Mouse (Mus musculus) right cerebral cortex, postnatal 14 days (tissue): ENCODE measurements around the gene Gtse1.
"Not testable (repeated sequence)": the region's sequence is repeated elsewhere in the genome, so short reads cannot be mapped to it uniquely, and the experiment has no call there.

Experiments used
- DNase-seq: peaks from one replicate; pipeline ENCODE4 v3.0.0; 2022

Gene Gtse1

DNA sequence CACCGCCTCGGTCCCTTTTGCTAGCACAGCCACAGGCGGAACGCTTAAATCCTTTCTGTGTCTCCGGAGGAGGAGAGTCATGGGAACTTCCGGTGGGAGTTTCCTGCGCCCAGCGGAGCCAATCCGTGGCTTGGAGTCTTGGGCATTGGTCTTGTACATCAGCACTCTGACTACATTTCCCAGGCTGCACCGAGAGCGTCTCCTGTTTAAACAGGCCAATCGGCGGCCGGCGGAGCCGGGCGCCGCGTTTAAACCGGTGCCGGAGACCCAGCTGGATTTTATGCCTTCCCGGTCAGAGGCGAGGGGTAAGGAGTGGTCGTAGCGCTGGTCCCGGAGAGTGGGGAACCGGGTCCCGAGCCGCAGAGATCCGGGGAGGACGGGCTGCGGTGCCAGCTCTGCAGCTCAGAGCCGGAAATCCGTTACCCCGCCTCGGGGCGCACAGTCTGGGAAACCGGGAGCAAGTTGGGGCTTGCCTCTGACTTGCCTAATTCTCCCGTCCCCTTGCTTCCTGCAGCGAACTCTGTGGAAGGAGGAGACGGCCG, at the start of gene Gtse1:
Gtse1 (plus strand) TSS at position 256 of the 542 bp plus-strand sequence.
- DNase-seq = peak; percentile 92

DNA sequence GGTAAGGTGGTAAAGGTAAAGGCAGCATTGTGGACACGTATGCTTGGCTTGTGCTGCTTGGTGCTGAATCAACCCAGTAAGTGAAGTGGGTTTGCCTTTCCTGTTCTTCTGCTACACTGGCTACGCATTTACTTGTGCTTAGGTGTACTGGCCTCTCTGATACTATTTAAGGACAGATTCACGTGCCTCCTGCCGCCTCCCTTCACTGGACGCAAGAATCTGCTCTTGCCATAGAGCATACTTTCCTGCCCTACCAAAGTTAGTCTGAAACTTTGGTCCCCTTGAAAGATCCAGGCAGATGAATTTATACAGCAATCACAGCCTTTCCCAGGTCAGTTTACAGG, 49.1 kb upstream of the Gtse1 start:
- no peak for DNase-seq

DNA sequence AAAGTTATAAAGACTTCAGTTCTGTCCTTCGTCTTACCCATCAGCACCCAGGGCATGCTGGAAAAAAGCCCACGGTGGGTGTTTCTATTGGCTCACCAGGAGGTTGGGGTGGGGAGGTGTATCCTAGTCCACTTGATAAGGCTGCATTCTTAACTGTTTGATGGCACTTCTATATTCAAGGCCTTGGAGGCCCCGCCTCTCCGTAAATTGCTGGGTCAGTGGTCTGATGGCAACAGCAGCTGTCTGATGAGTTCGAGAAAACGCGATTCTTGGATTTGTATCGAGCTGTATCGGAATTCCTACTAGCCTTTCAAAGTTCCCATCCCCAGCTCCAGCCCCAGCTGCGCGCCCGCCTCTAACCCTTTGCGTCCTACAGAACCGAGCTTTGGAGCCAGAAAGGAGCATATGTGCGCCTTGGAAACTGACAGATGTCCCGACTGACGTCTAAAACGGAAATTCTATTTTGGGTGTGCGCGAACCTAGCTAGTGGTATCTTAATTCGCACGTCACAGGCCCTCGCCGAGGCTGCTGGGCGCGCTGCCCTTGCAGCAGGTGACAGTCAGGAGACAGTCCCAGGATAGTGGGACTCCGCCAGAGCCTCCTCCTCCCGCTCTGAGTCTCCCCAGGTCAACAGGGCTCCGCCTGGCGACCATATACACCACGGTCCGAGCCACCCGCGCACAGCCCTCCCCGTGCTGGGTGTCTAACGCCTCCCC, 48.6 kb upstream of the Gtse1 start:
- DNase-seq = peak; percentile 63

DNA sequence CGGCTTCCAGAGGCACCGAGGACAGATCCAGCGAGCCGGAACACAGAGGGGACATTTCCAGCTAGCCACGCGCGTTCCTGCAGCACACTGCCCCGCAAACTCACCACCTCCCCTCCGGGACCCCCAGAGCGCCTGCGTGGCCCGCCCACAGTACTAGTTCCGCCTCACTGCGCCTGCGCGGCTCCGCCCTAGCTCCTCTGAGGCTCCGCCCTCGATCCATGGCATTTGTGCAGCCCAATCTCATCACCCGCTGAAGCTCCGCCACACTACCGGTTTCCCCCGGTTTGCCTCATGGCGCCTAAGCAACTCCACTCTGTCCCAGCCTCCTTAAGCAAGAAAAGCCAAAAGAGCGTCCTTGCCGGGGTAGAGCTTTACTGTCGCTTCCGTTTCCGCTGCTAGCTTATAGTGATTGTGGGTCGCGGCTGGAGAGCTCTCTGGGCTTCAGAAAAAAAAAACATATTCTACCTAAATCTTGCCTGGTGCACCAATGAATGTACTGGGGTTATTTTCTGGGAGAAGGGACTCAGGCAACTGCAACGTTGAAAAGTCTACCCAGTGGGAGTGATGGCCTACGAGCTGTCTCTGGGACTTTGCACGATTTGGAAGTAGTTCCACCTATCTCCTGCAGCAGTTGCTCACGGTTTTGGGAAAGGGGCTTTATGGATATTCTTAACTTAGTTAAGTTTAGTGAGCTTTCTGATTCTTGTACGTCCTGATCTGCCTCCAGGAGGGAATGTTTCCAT, 47.8 kb upstream of the Gtse1 start, which contains the start of gene Cdpf1:
Cdpf1 (minus strand) TSS at position 163 of the 743 bp plus-strand sequence.
- DNase-seq = peak; percentile 100

DNA sequence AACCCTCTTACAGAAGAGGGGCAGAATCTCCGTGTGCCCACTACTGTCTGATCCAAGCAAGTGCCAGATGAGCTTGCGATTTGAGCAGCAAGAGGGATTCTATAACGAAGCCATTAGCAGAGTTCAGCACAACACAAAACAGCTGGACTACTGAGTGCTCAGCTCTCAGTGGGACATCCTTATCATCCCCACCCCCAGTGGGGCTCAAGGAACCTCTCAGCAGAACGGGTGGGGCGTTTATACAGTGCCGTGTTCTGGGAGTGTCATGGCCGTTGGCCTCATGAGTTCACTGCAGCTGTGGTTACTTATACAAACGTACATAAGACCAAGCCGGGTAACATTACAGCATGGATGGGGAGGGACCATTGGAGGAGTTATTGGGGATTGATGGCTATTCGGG, 46.1 kb upstream of the Gtse1 start:
- no peak for DNase-seq

DNA sequence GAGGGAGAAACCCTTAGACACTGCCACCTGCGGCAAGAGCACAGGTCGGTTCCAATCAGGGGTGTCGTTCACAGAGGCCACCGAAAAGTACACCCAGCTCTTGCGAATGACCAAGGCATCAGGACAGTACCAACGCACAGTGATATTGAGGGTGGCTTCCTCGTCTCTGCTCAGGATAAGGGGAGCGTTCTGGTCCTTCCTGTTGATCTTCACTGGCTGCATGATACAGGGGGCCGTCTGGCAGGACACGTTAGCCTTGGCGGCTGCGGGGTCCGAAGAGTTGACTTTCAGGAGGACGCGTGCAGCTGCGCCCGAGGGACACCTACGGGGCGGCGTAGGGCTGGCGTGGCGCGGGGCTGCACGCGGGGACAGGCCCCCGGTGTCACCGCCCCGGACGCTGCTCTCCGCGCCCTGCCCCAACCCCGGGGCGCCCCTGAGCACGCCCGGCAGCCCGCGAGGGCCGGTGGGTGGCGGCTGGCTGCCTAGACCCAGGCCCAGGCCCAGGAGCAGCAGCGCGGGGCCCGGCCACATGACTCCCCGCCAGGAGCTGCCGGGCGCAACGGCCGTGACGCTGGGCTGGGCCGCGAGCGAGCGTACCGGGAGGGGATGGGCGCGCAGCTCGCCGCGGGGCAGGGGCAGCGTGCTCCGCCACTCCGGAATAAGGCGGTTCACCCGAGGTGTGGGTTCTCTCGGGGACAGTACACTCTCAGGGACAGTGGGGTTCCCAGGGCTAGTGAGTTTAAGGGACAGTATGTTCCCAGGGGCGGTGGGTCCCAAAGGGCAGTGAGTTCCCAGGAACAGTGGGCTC, 38.1 kb upstream of the Gtse1 start, which contains the start of gene Pkdrej:
Pkdrej (minus strand) TSS at position 532 of the 808 bp plus-strand sequence.
- DNase-seq = peak; percentile 33

DNA sequence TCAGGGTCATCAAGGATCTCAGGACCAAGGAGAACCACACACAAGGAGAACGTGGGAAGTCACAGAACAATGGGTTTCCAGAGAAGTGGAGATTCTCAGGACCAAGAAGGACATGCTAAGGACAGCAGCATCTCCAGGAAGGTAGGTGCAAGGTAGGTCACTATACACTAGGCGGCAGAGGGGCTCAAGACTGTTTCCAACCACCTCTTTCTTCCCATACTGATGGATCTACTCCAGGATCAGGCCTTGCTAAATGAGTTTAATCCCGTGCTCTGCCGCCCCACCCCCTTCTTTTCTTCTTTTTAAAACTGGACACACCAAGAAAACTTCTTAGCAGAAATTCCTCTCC, 37.6 kb upstream of the Gtse1 start:
- DNase-seq = no peak

DNA sequence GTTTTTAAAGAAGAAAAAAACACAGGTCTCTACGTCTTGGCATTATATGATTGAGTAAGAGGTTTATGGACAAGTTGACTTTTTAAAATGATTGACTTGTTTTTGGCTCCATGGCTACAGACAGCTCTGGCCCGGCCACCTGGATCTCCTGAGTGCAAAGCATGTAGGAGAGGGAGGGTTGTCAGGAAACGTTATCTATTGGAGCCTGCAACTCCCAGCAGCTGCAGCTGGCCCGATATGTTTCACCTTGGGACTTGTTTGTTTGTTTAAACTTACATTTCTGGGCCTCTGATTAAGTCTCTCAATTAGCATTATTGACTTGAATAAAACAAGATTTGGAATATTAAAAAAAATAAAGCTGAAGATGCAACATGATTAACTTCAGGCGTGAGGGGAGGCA, 32.9 kb upstream of the Gtse1 start:
- DNase-seq = no peak

DNA sequence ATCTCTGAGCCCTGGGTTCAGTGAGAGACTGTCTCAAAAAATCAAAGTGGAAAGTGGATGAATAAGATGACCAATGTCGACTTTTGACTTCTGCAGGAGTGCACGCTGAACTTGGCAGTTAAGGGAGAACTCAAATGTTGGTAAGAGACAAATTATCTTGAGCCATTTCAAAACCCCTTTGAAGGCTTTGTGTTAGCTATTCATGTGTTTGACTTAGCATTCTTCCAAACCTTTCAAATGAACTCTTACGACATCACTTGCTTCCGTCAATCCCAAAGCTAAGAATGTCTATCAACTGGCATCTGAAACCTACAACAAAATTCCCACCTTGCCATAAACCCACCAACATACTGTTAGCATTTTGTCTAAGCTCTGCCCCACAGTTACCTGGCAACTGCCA, 31.5 kb upstream of the Gtse1 start:
- no peak for DNase-seq

DNA sequence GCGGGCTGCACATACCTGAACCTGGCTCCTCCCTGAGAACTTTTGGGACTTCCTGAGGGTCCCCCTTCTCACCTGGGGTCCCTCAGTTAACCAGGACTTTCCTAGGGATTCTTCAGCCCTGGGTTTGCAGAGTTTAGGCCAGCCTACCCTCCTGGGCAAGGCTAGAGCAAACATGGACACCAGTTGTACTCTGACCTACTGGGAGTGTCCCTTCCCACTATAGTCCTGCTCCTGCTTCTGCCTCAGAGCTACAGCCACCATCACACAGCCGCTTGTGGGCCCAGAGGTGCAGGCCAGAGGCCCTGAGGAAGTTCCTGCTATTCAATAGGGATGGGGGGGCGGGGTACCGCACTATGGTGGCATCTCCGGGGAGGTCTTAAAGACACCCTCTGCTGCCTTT, 30.1 kb upstream of the Gtse1 start:
- no peak for DNase-seq

DNA sequence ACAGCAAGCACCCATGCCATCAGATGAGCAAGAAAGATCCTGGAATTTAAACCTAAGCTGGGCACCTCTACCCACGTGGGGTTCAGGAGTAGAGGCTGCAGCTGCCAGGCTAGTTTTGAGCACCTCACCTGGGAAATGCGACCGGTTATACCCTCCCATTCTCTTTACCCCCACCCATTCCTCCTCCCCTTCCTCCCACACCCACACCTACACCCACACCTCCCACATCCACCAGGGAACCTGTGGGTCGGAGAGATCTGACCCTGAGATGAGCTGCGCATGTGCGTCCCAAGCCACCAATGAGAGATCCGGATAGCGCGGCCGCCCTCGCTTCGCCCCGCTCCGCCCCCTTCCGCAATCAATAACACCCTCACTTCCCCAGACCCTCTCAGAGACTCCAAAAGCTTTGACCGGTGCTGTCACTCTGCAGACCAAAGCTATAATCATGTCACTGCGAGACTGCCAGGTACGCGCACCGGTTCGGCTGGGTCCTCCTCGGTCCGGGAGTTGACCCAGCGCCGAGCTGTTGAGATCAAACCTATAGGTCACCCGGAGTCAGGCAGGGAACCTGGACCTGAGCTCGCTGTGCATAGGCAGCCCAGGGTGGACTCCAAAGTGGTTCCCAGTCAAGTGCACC, 27.5 kb upstream of the Gtse1 start, which contains the start of gene Ttc38:
Ttc38 (plus strand) TSS at position 353 of the 637 bp plus-strand sequence.
- DNase-seq = peak; percentile 75

DNA sequence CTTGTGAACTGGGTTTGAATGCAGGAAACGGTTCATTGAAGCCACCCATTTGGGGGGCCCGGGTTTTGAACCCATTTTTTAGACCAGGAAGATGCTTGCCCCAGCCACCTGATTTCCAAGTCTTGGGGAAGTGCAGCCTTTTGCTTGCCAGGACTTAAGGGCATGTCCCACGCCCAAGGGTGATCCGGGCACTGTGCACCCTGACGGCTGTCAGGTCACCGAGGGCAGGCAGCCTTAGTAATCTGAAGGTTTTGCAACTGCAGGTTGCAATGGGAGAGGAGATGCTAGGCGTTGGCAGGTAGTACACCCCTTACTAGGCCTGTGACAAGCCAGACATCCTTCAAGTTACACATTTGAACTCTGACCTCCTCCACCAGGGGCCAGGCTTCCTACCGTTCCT, 26.9 kb upstream of the Gtse1 start:
- DNase-seq = no peak

DNA sequence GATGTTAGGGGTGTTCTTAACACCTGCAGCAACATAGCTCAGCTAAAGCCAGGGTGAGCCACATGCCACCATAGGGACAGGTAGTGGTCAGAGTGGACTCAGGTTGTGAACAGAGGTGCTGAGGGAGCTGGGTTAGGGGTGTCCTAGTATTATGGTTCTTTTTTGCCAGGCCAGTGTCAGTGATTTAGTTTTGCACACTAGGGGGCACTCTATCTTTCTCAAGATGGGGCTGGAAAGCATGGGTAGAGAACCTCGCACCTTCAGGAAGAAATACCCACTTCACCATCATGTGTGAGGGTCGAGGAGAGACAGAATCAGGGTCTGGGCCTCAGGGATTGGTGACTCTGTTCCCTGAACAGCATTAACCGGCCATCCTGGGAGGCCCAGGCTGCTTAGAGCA, 24.2 kb upstream of the Gtse1 start:
- DNase-seq = no peak

DNA sequence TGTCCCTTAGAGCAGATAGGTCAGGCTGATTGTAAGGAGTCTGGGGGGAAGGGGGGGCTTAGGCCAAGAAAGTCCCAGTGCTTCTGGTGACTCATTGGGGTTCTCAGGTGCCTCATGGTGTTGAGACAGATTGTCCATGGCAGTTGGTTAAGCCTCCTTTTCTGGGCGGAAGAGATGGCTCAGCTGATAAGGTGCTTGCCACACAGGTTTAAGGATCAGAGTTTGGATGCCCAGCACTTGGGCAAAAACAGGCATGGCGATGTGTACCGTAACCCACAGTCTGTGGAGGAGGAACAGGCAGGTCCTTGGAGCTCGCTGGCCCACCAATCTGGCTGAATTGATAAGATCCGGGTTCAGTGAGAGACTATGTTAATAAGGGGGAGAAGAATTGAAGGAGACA, 22.7 kb upstream of the Gtse1 start:
- no peak for DNase-seq

DNA sequence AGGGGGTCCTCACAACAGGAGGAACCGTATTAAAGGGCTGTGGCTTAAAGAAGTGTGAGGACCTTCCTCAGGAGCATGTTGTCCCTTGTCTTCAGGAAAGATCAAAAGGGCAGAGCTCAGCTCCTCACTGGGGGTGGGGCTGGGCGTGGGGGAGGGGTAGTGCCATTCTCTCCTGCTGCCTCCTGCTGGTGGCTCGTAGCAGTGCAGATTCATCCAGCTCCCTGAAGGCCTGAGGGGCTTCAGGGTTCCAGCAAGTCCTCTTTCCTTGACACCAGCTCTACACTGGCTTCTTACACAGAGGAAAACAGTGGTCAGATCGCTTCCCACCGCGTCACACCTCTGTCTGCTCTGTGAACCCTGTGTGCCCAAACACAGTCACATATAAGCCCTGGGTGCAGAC, 18.6 kb upstream of the Gtse1 start:
- peak; percentile 33 for DNase-seq

DNA sequence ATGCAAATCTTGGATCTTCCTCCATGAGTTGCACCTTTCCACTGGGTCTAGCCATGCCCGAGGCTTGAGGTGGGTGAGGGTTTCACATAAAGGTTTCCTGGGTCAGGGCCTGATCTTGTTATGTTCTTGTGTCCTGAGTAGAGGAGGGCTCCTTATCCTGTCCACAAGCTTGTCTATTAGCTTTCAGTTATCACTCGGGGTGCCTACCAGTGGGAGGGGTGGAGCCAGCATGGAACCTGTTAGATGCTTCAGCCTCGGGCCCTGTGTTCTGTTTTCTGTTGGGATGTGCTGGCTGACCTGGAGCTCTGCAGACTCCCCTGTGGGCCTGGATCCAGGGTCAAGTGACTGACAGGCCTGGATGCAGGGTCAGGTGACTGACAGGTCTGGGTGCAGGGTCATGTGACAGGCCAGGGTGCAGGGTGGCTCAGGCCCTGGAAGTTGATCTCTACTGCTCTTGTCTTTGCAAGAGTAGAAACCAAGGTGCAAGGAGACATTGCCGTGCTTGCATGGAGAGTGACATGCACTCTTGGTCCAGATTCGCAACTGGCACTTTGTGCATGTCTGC, 17.7 kb upstream of the Gtse1 start:
- DNase-seq = no peak

DNA sequence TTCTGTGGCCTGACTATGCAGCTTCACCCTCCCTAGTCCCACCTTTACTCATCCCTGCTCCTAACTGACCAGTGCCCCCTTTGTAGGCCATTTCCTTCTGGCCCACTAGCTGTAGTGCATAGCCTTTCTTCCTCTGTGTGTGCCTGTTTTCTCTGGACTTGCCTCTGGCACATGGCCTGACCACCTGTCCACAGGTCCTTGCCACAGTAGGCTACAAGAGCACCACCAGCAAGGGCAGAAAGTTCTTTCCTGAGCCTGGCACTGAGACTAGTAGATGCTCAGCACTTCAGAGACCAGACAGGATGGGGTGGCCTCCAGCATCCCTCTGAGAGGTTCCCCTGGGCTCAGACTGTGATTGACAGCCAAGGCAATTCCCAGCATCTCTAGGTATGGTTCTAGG, 14.5 kb upstream of the Gtse1 start:
- DNase-seq = no peak

DNA sequence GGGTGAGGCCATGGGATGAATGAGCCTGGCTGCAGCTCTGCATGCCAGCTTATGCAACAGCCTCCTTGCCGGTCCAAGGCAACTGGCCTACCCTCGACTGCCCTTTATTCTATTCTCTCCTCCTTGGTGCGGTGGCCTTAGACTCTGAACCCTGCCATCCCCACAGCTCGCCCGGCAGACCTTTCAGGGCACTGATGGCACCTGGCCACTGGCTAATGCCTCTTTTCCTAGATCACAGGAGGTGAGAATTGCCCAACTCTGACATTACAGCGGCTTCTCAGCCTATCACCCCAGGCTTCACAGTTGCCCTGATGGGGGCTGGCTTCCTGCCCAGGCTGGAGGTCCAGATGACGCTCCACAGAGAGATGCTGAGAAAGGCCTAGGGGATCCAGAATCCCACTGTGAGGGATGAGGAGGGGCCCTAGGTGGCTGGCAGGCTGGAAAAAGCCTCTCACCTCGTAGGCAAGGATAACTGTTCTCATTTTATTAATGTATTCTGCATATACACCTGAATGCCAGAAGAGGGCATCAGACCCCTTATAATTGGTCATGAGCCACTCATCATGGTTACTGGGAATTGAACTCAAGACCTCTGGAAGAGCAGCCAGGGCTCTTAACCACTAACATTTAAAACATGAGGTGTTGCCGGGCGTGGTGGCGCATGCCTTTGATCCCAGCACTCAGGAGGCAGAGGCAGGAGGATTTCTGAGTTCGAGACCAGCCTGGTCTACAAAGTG, 7.7 kb upstream of the Gtse1 start:
- DNase-seq = no peak

DNA sequence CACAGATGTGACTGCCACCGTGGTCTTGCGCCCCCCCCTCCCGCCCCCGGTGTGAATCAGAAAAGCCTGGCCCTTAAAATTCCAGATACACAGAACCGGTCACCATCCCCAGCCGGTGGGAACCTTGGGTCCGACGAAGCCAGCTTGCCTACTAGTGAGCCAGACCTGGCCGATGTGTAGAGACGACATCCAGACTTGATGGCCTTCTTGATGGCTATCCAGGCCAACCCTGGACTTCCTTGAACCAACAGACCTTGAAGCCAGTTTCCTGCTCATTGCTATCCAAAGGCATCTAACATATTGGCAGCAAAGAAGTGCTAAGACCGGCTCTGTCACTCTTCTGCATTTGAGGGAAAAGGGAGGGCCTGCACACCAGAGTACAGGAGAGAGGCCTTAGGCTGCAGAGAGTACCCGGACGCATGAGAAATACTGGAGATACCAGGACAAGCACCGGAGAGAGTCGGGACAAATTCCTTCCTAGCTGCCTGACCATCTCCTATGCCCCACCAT, 510 bp upstream of the Gtse1 start:
- DNase-seq = no peak

DNA sequence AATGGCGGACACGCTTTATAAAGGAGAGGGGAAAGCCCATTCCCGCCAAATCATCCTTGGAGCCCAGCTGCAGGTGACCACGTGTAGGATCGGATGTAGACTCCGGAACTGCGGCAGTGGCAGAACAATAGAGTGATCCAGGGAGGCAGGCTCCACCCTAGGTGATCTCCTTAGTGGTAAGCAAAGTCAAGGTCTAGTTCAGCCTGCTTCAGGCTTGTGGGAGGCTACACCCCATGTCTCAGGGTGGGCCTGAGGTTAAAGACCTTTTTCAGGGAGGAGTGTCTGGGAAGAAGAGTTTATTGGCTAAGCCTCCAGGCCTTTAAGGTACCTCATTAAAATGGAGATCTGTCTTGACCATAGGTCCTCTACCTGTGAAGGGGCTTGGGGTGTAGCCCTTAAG, 6.4 kb downstream of the Gtse1 start:
- DNase-seq = not testable (repeated sequence)

DNA sequence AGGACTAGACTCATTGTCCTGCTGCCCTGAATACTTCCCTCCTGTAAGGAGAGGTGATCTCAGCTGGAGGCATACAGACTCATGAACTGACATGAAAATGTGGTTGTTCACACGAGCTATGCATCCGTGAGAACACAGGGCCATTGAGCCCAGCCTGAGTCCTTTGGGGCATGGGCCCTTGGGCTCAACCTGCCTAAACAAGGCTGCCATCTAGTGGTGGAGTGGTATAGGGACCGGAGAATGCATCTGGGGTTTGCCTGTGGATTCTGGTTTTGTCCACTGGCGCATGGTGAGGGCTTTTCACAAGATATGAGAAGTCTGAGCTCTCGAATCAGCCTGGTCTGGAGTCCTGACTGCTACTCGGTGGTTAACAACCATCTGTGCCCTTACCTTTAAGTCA, 8.2 kb downstream of the Gtse1 start:
- peak; percentile 72 for DNase-seq

DNA sequence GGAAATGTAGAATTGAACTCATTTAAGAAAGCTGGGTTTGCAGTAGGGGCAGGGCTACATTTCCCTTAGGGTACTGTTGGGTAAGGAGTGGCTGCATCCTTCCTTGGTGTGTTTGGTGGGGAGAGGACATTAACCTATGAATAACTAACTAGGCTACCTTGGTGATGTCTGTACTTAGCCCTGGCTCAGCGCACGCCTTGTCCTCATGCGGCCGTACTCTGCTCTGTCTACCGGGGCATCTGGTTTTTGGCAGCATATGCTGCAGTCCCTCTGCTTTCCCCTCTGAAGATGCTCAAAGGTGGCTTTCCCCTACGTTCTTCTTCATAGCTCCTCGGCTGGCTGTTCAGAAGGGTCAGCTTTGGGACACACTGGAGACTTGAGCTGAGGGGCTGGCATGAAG, 17.8 kb downstream of the Gtse1 start:
- DNase-seq = no peak
